Mouse (Mus musculus) limb, embryonic 12.5 days (tissue): ENCODE data around the gene Wdr31. TPM values are rescaled to one million over a fixed set of nuclear protein-coding genes. Genes with fewer than 3 reads are reported as not detected.
A peak's percentile ranks its signal among the peaks of the same experiment; 100 is the strongest.
"Not testable (repeated sequence)": the region's sequence is repeated elsewhere in the genome, so short reads cannot be mapped to it uniquely, and the experiment has no call there.

ENCODE experiments used
- ATAC-seq: fragments of 200-750 bp; cut with Nextera tagmentation; 2 replicates; pipeline ENCODE4 v1.8.0; 2017; ENCODE audit warnings: low read depth, moderate TSS enrichment; ENCODE audit not compliant: insufficient number of reproducible peaks, insufficient read depth, low FRiP score, low TSS enrichment
- H3K27ac ChIP-seq: fragments of 300-500 bp; sonication (generic); 2 replicates; pipeline ENCODE4 v1.5.1; 2016; ENCODE audit warnings: mild to moderate bottlenecking, moderate library complexity
- H3K27me3 ChIP-seq: fragments of 300-500 bp; sonication (generic); 2 replicates; pipeline ENCODE4 v1.6.1; 2016; ENCODE audit warnings: mild to moderate bottlenecking, moderate library complexity
- H3K36me3 ChIP-seq: fragments of 300-500 bp; sonication (generic); 2 replicates; pipeline ENCODE4 v1.6.1; 2016; ENCODE audit warnings: mild to moderate bottlenecking, moderate library complexity
- H3K4me1 ChIP-seq: fragments of 300-500 bp; sonication (generic); replicated peaks from 2 replicates; pipeline ENCODE4 v1.6.1; 2016
- H3K4me2 ChIP-seq: fragments of 300-500 bp; sonication (generic); 2 replicates; pipeline ENCODE4 v1.6.1; 2016; ENCODE audit warnings: mild to moderate bottlenecking, moderate library complexity
- H3K4me3 ChIP-seq: fragments of 300-500 bp; sonication (generic); replicated peaks from 2 replicates; pipeline ENCODE4 v1.5.1; 2016; ENCODE audit warnings: mild to moderate bottlenecking
- H3K9ac ChIP-seq: fragments of 300-500 bp; sonication (generic); replicated peaks from 2 replicates; pipeline ENCODE4 v1.6.1; 2016; ENCODE audit warnings: mild to moderate bottlenecking, moderate library complexity
- H3K9me3 ChIP-seq: fragments of 300-500 bp; sonication (generic); 2 replicates; pipeline ENCODE4 v1.6.1; 2016; ENCODE audit warnings: mild to moderate bottlenecking, moderate library complexity
- WGBS: fragments of 180-500 bp; shearing (Covaris S2); methylation state at CpG from one replicate; pipeline ENCODE4 v1.1.7; 2016; 5-methylcytosine and 5-hydroxymethylcytosine counted together
- polyA plus RNA-seq: library from polyadenylated mRNA; unstranded; fragments of >200 nt; fragmentation: Nextera tagmentation; extraction: Ambion mirVana; gene quantifications from 2 replicates; pipeline ENCODE4 v1.2.1, GENCODE M21; 2016

The Wdr31 gene
- polyA plus RNA-seq, 1 experiment from 2014 or later = 9.6 TPM

DNA sequence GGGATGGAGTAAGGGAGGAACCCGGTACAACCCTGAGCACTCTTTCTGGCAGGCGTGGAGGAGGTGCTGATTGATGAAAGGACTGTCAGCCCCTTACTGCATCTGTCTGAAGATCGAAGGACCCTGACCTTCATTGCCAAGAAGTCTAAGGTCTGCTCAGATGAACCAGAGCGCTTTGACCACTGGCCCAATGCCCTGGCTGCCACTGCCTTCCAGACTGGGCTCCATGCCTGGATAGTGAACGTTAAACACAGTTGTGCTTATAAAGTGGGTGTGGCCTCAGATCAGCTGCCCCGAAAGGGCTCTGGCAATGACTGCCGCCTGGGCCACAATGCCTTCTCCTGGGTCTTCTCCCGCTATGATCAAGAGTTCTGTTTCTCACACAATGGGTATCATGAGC is 25.2 kb upstream of the Wdr31 start:
- Histone ChIP-seq H3K4me2 (no peak overlapping the region), H3K4me3 (no peak overlapping the region), H3K27ac (no peak overlapping the region), H3K9ac (no peak overlapping the region), H3K4me1 (peaks cover 4% of the 10 kb centered on the region), H3K36me3 (peaks cover 36% of the 10 kb centered on the region), H3K9me3 (no peaks in the 10 kb centered on the region), H3K27me3 (no peaks in the 10 kb centered on the region)
- 81% methylated on average over 8 of the region's 8 CpGs for WGBS
- ATAC-seq = no peak

DNA sequence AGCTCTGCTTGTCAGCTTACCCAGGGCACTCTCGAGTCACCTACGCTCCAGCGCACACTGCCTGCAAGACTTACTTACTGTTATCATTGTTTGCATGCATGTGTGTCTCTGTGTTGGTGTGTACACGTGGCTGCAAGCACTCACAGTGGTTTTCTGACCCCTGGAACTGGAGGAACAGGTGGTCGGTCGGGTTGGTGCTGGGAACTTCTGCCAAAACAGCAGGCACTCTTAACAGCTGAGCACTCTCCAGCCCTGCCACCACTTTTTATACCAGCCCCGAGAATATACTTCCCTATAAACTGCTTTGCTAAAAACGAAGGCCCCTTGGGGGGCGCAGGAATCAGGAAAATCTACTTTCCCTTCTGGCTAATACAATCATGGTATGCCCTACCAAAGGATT is 23.5 kb upstream of the Wdr31 start:
- H3K9me3 ChIP-seq = no peaks in the 10 kb centered on the region
- ATAC-seq = no peak

DNA sequence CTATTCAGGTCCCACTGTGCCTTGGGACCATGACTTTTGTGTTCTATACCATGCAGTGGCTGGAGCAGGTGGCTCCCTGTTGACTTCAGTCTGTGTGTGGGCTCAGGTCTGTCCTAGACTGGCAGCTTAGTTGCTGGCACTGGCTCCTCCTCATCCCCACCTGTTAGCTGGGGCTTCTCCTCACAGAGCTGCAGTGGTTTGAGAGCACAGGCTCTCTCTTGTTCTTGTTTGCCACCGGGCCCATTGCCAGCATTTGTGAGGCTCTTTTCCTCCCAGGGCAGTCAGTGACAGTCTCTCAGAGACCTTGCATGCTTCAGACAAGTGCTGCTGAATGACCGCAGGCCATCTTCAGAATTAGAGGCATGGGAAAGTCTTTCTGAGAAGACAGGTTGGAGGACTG is 22.0 kb upstream of the Wdr31 start:
- no peak overlapping the region for H3K4me2 ChIP-seq
- no peaks in the 10 kb centered on the region for H3K9me3 ChIP-seq

More for the DNA sequence above, 23.5 kb upstream of the Wdr31 start:
- 71% methylated on average over 9 of the region's 9 CpGs for WGBS
- Histone ChIP-seq H3K27me3 (no peaks in the 10 kb centered on the region), H3K4me3 (no peak overlapping the region), H3K4me1 (no peaks in the 10 kb centered on the region), H3K36me3 (peaks cover 30% of the 10 kb centered on the region), H3K27ac (no peak overlapping the region), H3K9ac (no peak overlapping the region), H3K4me2 (no peak overlapping the region)

DNA sequence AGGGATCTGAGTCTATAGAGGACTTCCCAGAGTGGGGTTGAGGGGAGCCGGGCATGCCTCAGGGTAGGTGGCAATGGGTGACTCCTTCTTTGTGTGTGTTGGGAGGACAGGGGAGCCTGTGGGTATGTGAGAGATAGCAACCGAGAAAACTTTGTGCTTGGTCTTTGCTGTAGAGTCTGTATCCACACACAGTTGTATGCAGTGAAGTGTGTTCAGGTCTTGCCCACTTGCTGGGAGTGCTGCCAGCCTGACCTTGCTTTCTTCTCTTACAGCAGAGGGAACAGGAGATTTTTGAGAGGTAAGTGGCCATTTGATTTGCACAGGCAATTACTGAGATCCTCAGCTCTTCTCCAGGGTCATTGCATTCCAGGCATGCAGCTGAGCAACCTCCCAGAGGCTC is 17.2 kb upstream of the Wdr31 start:
- no peak for ATAC-seq
- H3K9me3 ChIP-seq = no peaks in the 10 kb centered on the region
- no peaks in the 10 kb centered on the region for H3K27me3 ChIP-seq
- H3K4me2 ChIP-seq = no peak overlapping the region
- no peak overlapping the region for H3K9ac ChIP-seq
- H3K27ac ChIP-seq = no peak overlapping the region
- H3K4me1 ChIP-seq = no peaks in the 10 kb centered on the region
- H3K36me3 ChIP-seq = no peaks in the 10 kb centered on the region
- no peak overlapping the region for H3K4me3 ChIP-seq
- WGBS = 74% methylated on average over 2 of the region's 2 CpGs

More for the DNA sequence above, 22.0 kb upstream of the Wdr31 start:
- H3K9ac ChIP-seq = no peak overlapping the region
- H3K36me3 ChIP-seq = peaks cover 14% of the 10 kb centered on the region
- no peak for ATAC-seq
- H3K27me3 ChIP-seq = no peaks in the 10 kb centered on the region
- no peak overlapping the region for H3K4me3 ChIP-seq
- H3K4me1 ChIP-seq = no peaks in the 10 kb centered on the region
- H3K27ac ChIP-seq = no peak overlapping the region
- WGBS = 83% methylated on average over 2 of the region's 2 CpGs

DNA sequence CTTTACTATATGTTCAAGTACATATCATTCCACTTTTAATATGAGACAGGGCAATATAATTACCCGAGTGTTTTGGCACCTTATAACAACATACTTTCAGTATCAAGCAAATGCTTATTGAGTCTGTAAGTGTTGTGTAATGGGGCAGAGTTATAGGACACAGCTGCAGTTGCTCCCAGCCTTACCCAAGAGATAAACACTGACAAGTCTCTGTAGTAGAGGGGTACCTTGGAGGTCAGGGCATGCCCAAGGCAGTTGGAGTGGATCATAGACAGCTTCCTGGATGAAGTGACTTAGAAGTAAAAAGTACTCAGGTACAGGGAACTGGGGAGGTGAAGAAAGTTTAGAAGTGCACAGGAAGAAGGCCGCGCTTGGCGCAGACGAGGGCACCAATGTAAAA is 16.5 kb upstream of the Wdr31 start:
- 89% methylated on average over 5 of the region's 5 CpGs for WGBS
- Histone ChIP-seq H3K9me3 (no peaks in the 10 kb centered on the region), H3K36me3 (no peaks in the 10 kb centered on the region), H3K27ac (no peak overlapping the region), H3K4me3 (no peak overlapping the region), H3K4me1 (no peaks in the 10 kb centered on the region), H3K9ac (no peak overlapping the region), H3K27me3 (peaks cover 5% of the 10 kb centered on the region; the same call in 1 of the 2 replicates), H3K4me2 (no peak overlapping the region)
- ATAC-seq = no peak

DNA sequence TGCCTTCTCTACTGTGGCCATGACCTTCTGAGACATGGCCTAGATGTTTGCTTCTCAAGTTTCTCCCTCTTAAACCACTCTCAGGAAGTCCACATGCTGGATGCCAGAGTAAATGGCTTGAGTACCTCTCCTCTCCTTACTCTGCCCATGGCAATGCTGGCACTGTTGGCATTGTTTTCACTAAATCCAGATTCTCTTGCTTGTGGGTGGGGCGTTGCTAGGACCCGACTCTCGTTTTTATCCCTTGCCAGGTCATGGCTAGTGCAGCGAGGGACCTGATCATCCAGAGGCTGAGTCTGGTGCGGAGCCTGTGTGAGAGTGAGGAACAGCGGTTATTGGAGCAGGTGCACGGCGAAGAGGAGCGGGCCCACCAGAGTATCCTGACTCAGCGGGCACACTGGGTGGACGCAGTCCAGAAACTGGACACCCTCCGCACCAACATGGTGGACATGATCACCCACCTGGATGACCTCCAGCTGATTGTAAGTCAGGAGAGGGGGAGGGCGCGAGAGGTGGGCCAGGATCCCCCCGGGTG is 15.5 kb upstream of the Wdr31 start:
- no peak overlapping the region for H3K9ac ChIP-seq
- H3K27ac ChIP-seq = no peak overlapping the region
- no peaks in the 10 kb centered on the region for H3K4me1 ChIP-seq
- WGBS = 91% methylated on average over 15 of the region's 15 CpGs
- H3K9me3 ChIP-seq = no peaks in the 10 kb centered on the region
- H3K4me3 ChIP-seq = no peak overlapping the region
- peaks cover 14% of the 10 kb centered on the region for H3K27me3 ChIP-seq
- no peaks in the 10 kb centered on the region for H3K36me3 ChIP-seq
- no peak overlapping the region for H3K4me2 ChIP-seq
- no peak for ATAC-seq

DNA sequence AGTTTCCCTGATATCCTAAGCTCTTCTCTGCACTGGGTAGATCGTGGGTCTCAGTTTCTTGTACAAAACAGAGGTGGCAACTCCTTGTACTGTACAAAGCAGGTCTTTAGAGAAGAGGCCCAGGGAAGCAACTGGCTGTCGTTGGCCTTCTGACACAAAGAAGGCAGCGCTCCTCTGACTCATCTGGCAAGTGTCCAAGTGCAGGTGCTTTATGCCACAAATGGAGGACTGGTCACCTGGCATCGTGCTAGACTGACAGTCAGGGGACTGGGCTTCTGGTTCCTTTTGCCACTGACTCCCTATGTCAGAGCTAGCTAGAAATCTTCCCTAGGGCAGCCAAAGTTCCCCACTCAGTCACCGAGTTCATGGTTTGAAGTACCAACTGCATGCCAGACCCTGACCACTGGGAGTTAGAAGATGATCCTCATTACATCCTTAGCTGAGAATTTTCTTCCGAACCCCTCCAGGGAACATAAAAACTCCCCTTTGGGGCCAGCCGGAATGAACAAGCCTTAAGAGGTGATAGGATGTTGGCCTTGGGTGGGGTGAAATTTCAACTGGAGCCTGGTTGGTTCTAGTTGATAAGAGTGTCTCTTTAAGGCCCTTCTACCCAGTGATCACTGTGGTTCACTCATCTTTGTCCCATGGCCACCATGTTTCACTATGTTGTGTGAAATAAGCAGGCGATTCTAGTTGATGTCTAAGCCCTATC is 14.9 kb upstream of the Wdr31 start:
- ATAC-seq = no peak
- Histone ChIP-seq H3K27ac (no peak overlapping the region), H3K27me3 (peaks cover 20% of the 10 kb centered on the region), H3K4me3 (no peak overlapping the region), H3K9ac (no peak overlapping the region), H3K4me1 (0 out of 2 replicates have a peak, but pooled peaks cover 2% of the 10 kb centered on the region), H3K9me3 (no peaks in the 10 kb centered on the region), H3K36me3 (no peaks in the 10 kb centered on the region), H3K4me2 (no peak overlapping the region)
- 86% methylated on average over 8 of the region's 8 CpGs for WGBS

DNA sequence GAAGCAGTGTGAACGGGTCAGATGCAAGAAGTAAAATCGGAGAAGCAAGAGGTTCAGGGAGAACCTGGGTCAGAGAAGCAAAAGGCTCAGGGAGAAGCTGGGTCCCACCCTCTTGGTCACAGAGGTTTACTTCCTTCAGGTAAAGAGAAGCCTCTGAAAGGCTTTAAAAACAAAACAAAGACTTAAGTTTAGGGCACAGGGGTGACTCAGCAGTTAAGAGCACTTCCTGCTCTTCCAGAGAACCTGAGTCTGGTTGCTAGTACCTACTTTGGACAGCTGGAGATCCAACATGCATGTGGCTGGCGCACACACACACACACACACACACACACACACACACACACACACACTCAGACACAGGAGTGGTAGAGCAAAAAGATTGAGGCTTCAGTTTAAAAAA is 14.2 kb upstream of the Wdr31 start:
- no peaks in the 10 kb centered on the region for H3K9me3 ChIP-seq
- peaks cover 27% of the 10 kb centered on the region for H3K27me3 ChIP-seq
- no peak overlapping the region for H3K4me3 ChIP-seq
- H3K4me2 ChIP-seq = no peak overlapping the region
- WGBS = 70% methylated on average over 3 of the region's 3 CpGs
- peaks cover 4% of the 10 kb centered on the region for H3K4me1 ChIP-seq
- no peak overlapping the region for H3K27ac ChIP-seq
- ATAC-seq = no peak
- H3K36me3 ChIP-seq = no peaks in the 10 kb centered on the region
- no peak overlapping the region for H3K9ac ChIP-seq

DNA sequence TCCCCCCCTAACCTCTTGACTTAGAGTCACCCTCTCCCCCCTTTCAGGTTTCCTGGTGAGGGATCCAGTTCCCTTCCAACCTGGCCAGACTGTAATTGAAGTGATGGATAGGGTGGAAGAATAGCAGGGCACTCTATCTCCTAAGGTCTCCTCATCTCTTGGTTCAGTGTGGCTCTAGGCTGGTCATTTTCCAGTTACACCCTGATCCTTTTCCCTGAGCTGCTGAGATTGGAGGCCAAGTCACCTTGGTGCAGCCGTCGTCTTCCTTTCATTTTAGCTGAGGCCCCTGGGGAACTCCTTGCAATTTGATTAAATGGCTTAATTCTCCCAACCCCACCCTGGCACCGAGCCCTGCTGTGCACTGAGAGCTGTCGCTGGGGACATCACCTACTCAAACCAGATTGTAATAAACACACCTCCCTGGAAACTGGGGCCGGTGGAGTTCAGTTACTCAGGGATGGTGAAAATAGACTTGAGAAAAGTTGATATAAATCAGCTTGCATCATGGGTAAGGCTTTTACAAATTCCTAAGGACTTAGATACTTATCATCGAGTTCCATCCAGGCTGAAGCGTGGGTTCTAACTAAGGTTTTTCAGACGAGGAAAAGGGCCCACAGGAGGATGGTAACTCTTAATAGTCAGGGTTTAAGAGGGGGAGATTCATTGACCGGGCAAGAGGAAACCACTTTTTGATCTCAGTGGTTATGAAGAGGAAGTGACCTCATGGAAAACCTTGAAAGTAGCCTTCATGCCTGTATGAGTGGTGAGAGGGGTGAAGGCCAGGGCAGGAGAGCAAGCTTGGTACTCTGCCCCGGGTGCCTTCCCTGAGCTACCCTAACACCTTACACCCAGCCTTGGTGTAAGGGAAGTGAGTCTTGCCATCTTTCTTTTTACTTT is 10.3 kb upstream of the Wdr31 start:
- H3K4me3 ChIP-seq = no peak overlapping the region
- no peaks in the 10 kb centered on the region for H3K9me3 ChIP-seq
- no peak overlapping the region for H3K27ac ChIP-seq
- no peak overlapping the region for H3K9ac ChIP-seq
- ATAC-seq = no peak
- WGBS = 53% methylated on average over 10 of the region's 10 CpGs
- H3K4me1 ChIP-seq = peaks cover 12% of the 10 kb centered on the region
- H3K27me3 ChIP-seq = peaks cover 42% of the 10 kb centered on the region
- no peaks in the 10 kb centered on the region for H3K36me3 ChIP-seq
- peak overlapping the region; percentile 83; the same call in 1 of the 2 replicates for H3K4me2 ChIP-seq

DNA sequence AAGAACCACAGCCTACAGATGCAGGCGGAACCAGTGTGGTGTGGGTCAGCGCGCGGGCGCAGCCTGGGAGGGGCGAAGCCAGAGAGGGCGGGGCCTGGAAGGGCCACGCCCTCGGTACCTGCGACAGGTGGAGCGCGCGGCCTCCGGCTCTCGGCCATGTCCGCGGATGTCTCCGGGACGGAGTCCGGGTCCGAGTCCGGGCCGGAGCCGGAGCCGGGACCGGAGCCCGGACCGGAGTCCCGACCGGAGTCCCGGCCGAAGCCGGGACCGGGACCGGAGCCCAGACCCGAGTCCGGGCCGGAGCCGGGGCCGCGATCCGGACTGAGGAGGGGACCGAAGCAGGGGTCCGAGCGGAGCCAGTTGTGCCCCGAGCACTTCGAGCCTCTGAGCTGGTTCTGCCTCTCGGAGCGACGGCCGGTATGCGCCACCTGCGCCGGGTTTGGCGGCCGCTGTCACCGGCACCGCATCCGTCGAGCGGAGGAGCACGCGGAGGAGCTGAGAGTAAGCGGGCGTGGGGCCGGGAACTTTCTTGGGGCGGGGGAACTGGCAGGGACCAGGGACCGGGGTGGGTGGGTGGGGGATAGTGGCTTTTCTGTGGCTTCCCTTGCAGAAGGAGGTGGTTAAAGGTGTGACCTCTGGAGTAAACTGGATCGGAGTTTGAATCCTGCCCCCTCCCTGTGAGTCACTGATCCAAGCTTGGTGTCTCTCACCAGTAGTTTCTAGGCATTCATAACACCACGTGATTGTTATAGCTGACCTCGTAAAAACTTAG is 9.4 kb upstream of the Wdr31 start, which contains the start of gene Bspry:
Gene Bspry, plus strand, starts transcription at position 117 of the 772 bp plus-strand sequence.
- H3K4me1 ChIP-seq = peaks cover 12% of the 10 kb centered on the region
- no peaks in the 10 kb centered on the region for H3K9me3 ChIP-seq
- H3K36me3 ChIP-seq = no peaks in the 10 kb centered on the region
- ATAC-seq = peak; percentile 42; the same call in 1 of the 2 replicates
- H3K9ac ChIP-seq = peak within 1 kb of the TSS; percentile 34; the same call in 1 of the 2 replicates
- H3K4me3 ChIP-seq = peak within 1 kb of the TSS; percentile 48
- peak within 1 kb of the TSS; percentile 83 for H3K4me2 ChIP-seq
- H3K27ac ChIP-seq = no peak within 1 kb of the TSS
- H3K27me3 ChIP-seq = peaks cover 42% of the 10 kb centered on the region
- WGBS = 2% methylated on average over 69 of the region's 71 CpGs

DNA sequence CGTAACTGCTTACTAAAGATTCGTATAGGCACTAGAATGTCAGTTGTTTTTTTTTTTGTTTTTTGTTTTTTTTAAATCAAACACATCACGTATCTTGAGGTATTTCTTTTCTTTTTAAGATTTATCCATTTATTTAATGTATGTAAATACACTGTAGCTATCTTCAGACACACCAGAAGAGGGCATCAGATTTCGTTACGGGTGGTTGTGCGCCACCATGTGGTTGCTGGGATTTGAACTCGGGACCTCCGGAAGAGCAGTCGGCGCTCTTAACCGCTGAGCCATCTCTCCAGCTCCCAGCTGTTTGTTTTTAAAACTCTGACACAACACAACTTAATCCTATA is 8.9 kb upstream of the Wdr31 start:
- peaks cover 42% of the 10 kb centered on the region for H3K27me3 ChIP-seq
- H3K9me3 ChIP-seq, H3K27ac ChIP-seq: not testable (repeated sequence)

More for the DNA sequence above, 8.9 kb upstream of the Wdr31 start:
- peak overlapping the region; percentile 83 for H3K4me2 ChIP-seq
- ATAC-seq, H3K9ac ChIP-seq, H3K36me3 ChIP-seq: not testable (repeated sequence)
- H3K4me3 ChIP-seq = peak overlapping the region; percentile 48
- 14% methylated on average over 11 of the region's 11 CpGs for WGBS
- H3K4me1 ChIP-seq = peaks cover 12% of the 10 kb centered on the region
